Mouse (Mus musculus): Measurements from ENCODE around the gene Gpx2. TPM values are rescaled to one million over a fixed set of nuclear protein-coding genes. Genes with fewer than 3 reads are reported as not detected.

Gpx2 gene
- polyA plus RNA-seq, 1 experiment from 2014 or later: 0.16 TPM

DNA sequence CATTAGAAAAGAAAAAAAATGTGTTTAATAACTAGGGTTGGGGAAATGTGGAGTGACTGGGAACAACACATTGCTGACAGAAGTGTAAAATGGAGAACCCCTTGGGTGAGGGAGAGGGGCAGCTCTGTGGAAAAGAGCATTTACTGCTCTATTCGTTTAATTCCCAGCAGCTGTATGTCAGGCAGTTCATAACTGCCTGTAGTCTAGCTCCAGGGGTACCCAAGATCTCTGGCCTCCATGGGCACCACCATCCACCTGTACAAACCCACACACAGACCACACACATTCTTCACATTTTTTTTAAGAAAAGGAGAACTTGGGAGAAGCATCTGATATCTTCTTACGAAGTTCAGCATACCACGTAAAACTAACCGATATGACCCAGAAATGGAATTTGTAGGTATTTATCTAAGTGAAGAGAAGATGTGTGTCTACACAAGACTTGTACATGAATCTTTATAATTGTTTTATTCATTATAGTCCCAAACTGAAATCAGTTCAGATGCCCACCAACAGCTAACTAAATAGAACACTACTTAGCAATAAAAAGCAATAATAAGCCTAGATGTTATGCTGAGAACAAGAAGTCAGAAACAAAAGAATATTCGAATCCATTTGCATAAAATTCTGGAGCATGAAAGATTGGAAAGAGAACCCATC lies 24.4 kb downstream of the Gpx2 start:
- Histone ChIP-seq H3K27me3 (ENCODE audit: insufficient read depth, low read length) (no peaks in the 10 kb centered on the region), H3K4me3 (ENCODE audit: low read depth, low read length) (no peak overlapping the region), H3K27ac (ENCODE audit: low read depth) (no peak overlapping the region), H3K9me3 (ENCODE audit: low read length) (no peaks in the 10 kb centered on the region), H3K4me1 (ENCODE audit: insufficient read depth) (peaks cover 5% of the 10 kb centered on the region), H3K9ac (replicated peaks) (no peak overlapping the region), H3K4me2 (ENCODE audit: low read depth, low read length) (no peak overlapping the region), H3K36me3 (replicated peaks; ENCODE audit: insufficient read depth, low read length) (no peaks in the 10 kb centered on the region)
- DNase-seq (no peak), ATAC-seq (no peak)
- 83% methylated on average over 5 of the region's 5 CpGs for WGBS (ENCODE audit: insufficient replicate concordance)
- TF ChIP-seq CTCF (IDR thresholded peaks at IDR 0.05; ENCODE audit: low read depth) (no peak), EP300 (IDR thresholded peaks at IDR 0.05; ENCODE audit: low read depth) (no peak)

DNA sequence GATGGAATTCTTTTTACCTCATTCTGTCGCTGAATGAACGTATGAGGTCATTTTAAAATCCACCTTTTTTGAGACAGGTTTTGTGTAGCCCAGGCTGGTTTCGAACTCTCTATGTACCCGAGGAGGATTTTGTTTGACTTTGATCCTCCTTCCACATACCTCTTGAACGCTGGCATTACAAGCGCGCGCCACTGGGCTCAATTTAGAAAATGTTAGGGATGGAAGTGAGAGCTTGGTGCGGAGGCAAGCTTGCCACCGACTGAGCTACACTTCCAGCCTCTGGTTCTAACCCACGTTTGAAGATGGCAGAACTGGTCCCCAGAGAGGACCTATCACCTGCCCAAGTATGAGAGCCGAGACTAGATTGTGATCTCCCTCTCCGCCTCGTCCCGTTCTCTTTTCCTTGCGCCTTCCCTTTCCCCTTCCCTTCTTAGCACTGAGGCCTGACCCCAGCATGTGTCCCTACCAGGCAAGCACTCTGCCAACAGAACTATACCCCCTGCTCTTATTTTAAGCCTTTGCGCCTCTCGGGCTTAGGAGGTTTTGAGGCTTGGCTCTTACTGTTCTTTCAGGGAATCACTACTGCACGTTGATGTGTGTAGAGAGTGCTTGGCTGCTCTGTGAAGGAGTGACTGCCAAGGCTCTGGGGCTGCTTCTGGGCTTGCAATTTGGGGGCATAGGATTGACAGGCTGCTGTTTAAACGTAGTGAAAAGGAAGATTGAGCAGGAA lies 29.3 kb downstream of the Gpx2 start:
- Histone ChIP-seq H3K9me3 (ENCODE audit: low read length) (no peaks in the 10 kb centered on the region), H3K4me2 (ENCODE audit: low read depth, low read length) (peak overlapping the region; percentile 85), H3K4me1 (ENCODE audit: insufficient read depth) (peaks cover 11% of the 10 kb centered on the region), H3K27me3 (ENCODE audit: insufficient read depth, low read length) (no peaks in the 10 kb centered on the region), H3K9ac (replicated peaks) (peak overlapping the region; percentile 76), H3K36me3 (replicated peaks; ENCODE audit: insufficient read depth, low read length) (no peaks in the 10 kb centered on the region), H3K27ac (ENCODE audit: low read depth) (peak overlapping the region; percentile 83), H3K4me3 (ENCODE audit: low read depth, low read length) (peak overlapping the region; percentile 66)
- TF ChIP-seq EP300 (IDR thresholded peaks at IDR 0.05; ENCODE audit: low read depth) (no peak), CTCF (IDR thresholded peaks at IDR 0.05; ENCODE audit: low read depth) (no peak)
- ATAC-seq (peak; percentile 11; the same call in 1 of the 2 replicates), DNase-seq (no peak)
- 30% methylated on average over 20 of the region's 20 CpGs for WGBS (ENCODE audit: insufficient replicate concordance)

- Histone ChIP-seq H3K27me3 (ENCODE audit: insufficient read depth, low read length) (no peaks in the 10 kb centered on the region), H3K27ac (ENCODE audit: low read depth) (peak within 1 kb of the TSS; percentile 83), H3K36me3 (replicated peaks; ENCODE audit: insufficient read depth, low read length) (no peaks in the 10 kb centered on the region), H3K4me2 (ENCODE audit: low read depth, low read length) (peak within 1 kb of the TSS; percentile 85), H3K9ac (replicated peaks) (peak within 1 kb of the TSS; percentile 76), H3K9me3 (ENCODE audit: low read length) (no peaks in the 10 kb centered on the region), H3K4me1 (ENCODE audit: insufficient read depth) (peaks cover 11% of the 10 kb centered on the region), H3K4me3 (ENCODE audit: low read depth, low read length) (peak within 1 kb of the TSS; percentile 66)
- ATAC-seq (peak; percentile 99), DNase-seq (peak; percentile 97)
- TF ChIP-seq CTCF (IDR thresholded peaks at IDR 0.05; ENCODE audit: low read depth) (peak; percentile 43), EP300 (IDR thresholded peaks at IDR 0.05; ENCODE audit: low read depth) (peak; percentile 63; the same call in 1 of the 2 replicates)
- WGBS (ENCODE audit: insufficient replicate concordance): under 1% methylated on average over 31 of the region's 31 CpGs
Observed at GRCm38 (mm10) chr12:76765354-76765851, 30.0 kb downstream of the Gpx2 start, which contains the start of the genes Churc1 and Fntb. Gene Churc1 (plus strand): TSS chr12:76765538. Gene Fntb (plus strand): TSS chr12:76765589.

GRCm38 (mm10) chr12:76752652-76753318 lies 42.6 kb downstream of the Gpx2 start:
- WGBS (ENCODE audit: insufficient replicate concordance): 38% methylated on average over 12 of the region's 14 CpGs
- TF ChIP-seq EP300 (IDR thresholded peaks at IDR 0.05; ENCODE audit: low read depth) (no peak), CTCF (IDR thresholded peaks at IDR 0.05; ENCODE audit: low read depth) (peak; percentile 75)
- Histone ChIP-seq H3K36me3 (replicated peaks; ENCODE audit: insufficient read depth, low read length) (no peaks in the 10 kb centered on the region), H3K4me1 (ENCODE audit: insufficient read depth) (no peaks in the 10 kb centered on the region), H3K27me3 (ENCODE audit: insufficient read depth, low read length) (0 out of 2 replicates have a peak, but pooled peaks cover 4% of the 10 kb centered on the region), H3K27ac (ENCODE audit: low read depth) (no peak overlapping the region), H3K9me3 (ENCODE audit: low read length) (no peaks in the 10 kb centered on the region), H3K4me2 (ENCODE audit: low read depth, low read length) (no peak overlapping the region), H3K4me3 (ENCODE audit: low read depth, low read length) (no peak overlapping the region), H3K9ac (replicated peaks) (no peak overlapping the region)
- ATAC-seq (no peak), DNase-seq (peak; percentile 45)

DNA sequence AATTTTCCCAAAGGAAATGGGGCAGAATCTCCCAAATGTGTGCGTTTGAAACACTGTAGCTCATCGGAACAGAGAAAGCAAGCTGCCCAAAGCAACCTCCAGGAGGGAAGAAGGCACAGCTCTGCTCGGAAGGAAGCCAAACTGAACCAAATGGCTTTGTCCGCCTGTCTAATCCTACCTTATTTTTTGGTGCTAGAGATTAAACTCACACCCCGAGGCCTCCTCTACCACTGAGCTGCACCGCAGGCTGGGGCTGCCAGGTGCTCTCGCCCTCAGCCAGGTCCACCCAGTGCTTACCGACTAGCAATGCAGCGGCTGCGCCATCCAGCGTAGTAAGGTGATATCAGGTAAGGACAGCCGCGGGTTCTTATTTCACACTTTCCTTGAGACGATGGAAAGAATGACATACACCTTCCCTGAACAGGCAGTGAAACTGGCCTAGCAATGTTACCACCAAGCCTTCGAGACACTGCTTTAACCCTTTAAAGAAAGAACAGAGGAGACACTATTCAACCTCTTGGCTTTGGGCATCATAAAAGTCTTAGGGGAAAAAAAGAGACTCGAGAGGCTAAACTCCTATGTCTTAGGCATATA lies 44.4 kb downstream of the Gpx2 start:
- Histone ChIP-seq H3K27me3 (ENCODE audit: insufficient read depth, low read length) (0 out of 2 replicates have a peak, but pooled peaks cover 4% of the 10 kb centered on the region), H3K4me1 (ENCODE audit: insufficient read depth) (no peaks in the 10 kb centered on the region), H3K27ac (ENCODE audit: low read depth) (no peak overlapping the region), H3K4me3 (ENCODE audit: low read depth, low read length) (no peak overlapping the region), H3K4me2 (ENCODE audit: low read depth, low read length) (no peak overlapping the region), H3K36me3 (replicated peaks; ENCODE audit: insufficient read depth, low read length) (no peaks in the 10 kb centered on the region), H3K9me3 (ENCODE audit: low read length) (no peaks in the 10 kb centered on the region), H3K9ac (replicated peaks) (no peak overlapping the region)
- WGBS (ENCODE audit: insufficient replicate concordance): 80% methylated on average over 16 of the region's 16 CpGs
- TF ChIP-seq EP300 (IDR thresholded peaks at IDR 0.05; ENCODE audit: low read depth) (no peak), CTCF (IDR thresholded peaks at IDR 0.05; ENCODE audit: low read depth) (no peak)
- DNase-seq (no peak), ATAC-seq (no peak)

Other genes with a start within 250 kb of the Gpx2 start
- 11.9 and 14.8 TPM in 2 replicates for gene Sptb, start 85.0 kb downstream of the Gpx2 start, polyA plus RNA-seq (2015; fragmentation: Nextera tagmentation; extraction: Ambion mirVana)
- gene Churc1, start 30.0 kb downstream of the Gpx2 start, polyA plus RNA-seq (2015; fragmentation: Nextera tagmentation; extraction: Ambion mirVana): 92.5 and 92.7 TPM in 2 replicates
- gene Fntb, start 30.0 kb downstream of the Gpx2 start, polyA plus RNA-seq (2015; fragmentation: Nextera tagmentation; extraction: Ambion mirVana): 14.9 and 16.2 TPM in 2 replicates
- gene Rab15, start 27.4 kb upstream of the Gpx2 start, polyA plus RNA-seq (2015; fragmentation: Nextera tagmentation; extraction: Ambion mirVana): 0.08 and 0.19 TPM in 2 replicates
- gene Max, start 166.6 kb upstream of the Gpx2 start, polyA plus RNA-seq (2015; fragmentation: Nextera tagmentation; extraction: Ambion mirVana): 6.3 and 7.1 TPM in 2 replicates

All from liver, postnatal 0 days (tissue).